Mouse (Mus musculus) spleen, adult 2 months (tissue): ENCODE measurements at regions not wholly inside any gene's neighbourhood (a gene's known extent, or its start where the extent isn't known, plus 50 kb on each side); places are given as distances from the start of the nearest gene placed in this dataset.

Source experiments
- CTCF ChIP-seq: fragments of 200-500 bp; IDR thresholded peaks from 2 replicates; pipeline ENCODE4 v1.5.1; 2011; ENCODE audit warnings: mild to moderate bottlenecking, inconsistent platforms; ENCODE audit not compliant: insufficient read depth, insufficient read length, insufficient replicate concordance; ENCODE audit errors: extremely low read depth
- POLR2A ChIP-seq: fragments of 200-500 bp; IDR thresholded peaks from 2 replicates; pipeline ENCODE4 v1.6.1; 2011; ENCODE audit warnings: low read depth, low read length, inconsistent platforms

DNA sequence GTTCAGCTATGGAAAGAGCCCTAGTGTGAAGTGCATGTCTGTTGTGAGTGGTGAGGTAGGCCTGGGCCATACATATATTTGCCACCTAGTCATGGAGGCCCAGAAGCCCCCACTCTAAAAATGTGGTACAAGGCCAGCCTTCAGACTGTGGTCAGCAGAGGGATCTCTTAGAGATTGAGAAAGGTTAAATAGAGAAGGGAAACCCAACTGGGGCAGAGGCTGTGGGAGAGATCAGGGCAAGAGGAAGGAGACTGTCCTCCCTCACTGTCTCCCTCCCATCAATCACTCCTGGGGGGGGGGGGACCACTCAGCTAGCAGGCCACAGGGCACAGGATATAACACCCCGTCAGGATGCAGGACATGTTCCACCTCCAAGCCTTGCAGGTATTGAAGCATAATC is 86.1 kb downstream of the Zfp36l2 start:
- TF ChIP-seq CTCF (no peak), POLR2A (no peak)
